Mouse (Mus musculus) MEL (cell line): ENCODE measurements at regions not wholly inside any gene's neighbourhood (a gene's known extent, or its start where the extent isn't known, plus 50 kb on each side); places are given as distances from the start of the nearest gene placed in this dataset.

Experiments used
- DNase-seq: peaks from one replicate; pipeline ENCODE4 v3.0.0; 2011; ENCODE audit warnings: low read depth, low spot score
- H3K27ac ChIP-seq: 2 replicates; pipeline ENCODE4 v1.5.1; 2012; ENCODE audit warnings: low read depth, mild to moderate bottlenecking, control low read depth, low read length, moderate library complexity; ENCODE audit not compliant: control insufficient read depth
- H3K27me3 ChIP-seq, 2 experiments: fragments of 150-350 bp in 1 of 2; sonication (generic) in 1 of 2; 2 replicates each; pipeline ENCODE4 v1.6.1; 2012; ENCODE audit warnings: low read length in 2 of 2, mild to moderate bottlenecking in 2 of 2, improper control_type of control experiment in 1 of 2, moderate library complexity in 1 of 2; ENCODE audit not compliant: insufficient read depth in 2 of 2, control insufficient read depth in 1 of 2
- H3K36me3 ChIP-seq, 2 experiments: 2 replicates each; pipeline ENCODE4 v1.6.1; 2012 to 2014; ENCODE audit warnings: low read length in 2 of 2, improper control_type of control experiment in 1 of 2, inconsistent platforms in 1 of 2, mild to moderate bottlenecking in 1 of 2; ENCODE audit not compliant: insufficient read depth in 2 of 2, control insufficient read depth in 1 of 2
- H3K4me1 ChIP-seq, 2 experiments: fragments of 150-350 bp in 1 of 2; sonication (generic) in 1 of 2; 2 replicates each; pipeline ENCODE4 v1.6.1; 2012; ENCODE audit warnings: low read length in 2 of 2, improper control_type of control experiment in 1 of 2, mild to moderate bottlenecking in 1 of 2; ENCODE audit not compliant: insufficient read depth in 2 of 2, control insufficient read depth in 1 of 2
- H3K4me3 ChIP-seq, 2 experiments: fragments of 150-350 bp in 1 of 2; sonication (generic) in 1 of 2; 2 replicates each; pipeline ENCODE4 v1.5.1; 2012; ENCODE audit warnings: low read depth in 2 of 2, low read length in 2 of 2, mild to moderate bottlenecking in 2 of 2, moderate library complexity in 2 of 2, control low read depth in 1 of 2, improper control_type of control experiment in 1 of 2; ENCODE audit not compliant: control insufficient read depth in 1 of 2, insufficient read depth in 1 of 2
- H3K79me2 ChIP-seq: 2 replicates; pipeline ENCODE4 v1.6.1; 2012; ENCODE audit warnings: mild to moderate bottlenecking, low read length, moderate library complexity; ENCODE audit not compliant: control insufficient read depth, poor library complexity, insufficient read depth
- H3K9ac ChIP-seq: 2 replicates; pipeline ENCODE4 v1.6.1; 2012; ENCODE audit warnings: low read depth, mild to moderate bottlenecking, control low read depth, low read length, moderate library complexity; ENCODE audit not compliant: control insufficient read depth, poor library complexity, severe bottlenecking
- H3K9me3 ChIP-seq: fragments of 150-350 bp; sonication (generic); replicated peaks from 2 replicates; pipeline ENCODE4 v1.6.1; 2012; ENCODE audit warnings: mild to moderate bottlenecking, low read length, improper control_type of control experiment, moderate library complexity; ENCODE audit not compliant: insufficient read depth
- CTCF ChIP-seq, 3 experiments: IDR thresholded peaks in 2 of 3; conservative IDR thresholded peaks in 1 of 3; 2 replicates each; pipeline ENCODE4 v1.5.1; 2011 to 2012; ENCODE audit warnings: low read length in 3 of 3, low read depth in 2 of 3, mild to moderate bottlenecking in 2 of 3, improper control_type of control experiment in 1 of 3, inconsistent platforms in 1 of 3, mixed read lengths in 1 of 3, moderate library complexity in 1 of 3; ENCODE audit not compliant: control insufficient read depth in 1 of 3, insufficient read depth in 1 of 3, poor library complexity in 1 of 3, severe bottlenecking in 1 of 3
- E2F4 ChIP-seq: IDR thresholded peaks from 2 replicates; pipeline ENCODE4 v1.6.1; 2011; ENCODE audit warnings: low read depth, low read length, improper control_type of control experiment, borderline replicate concordance
- ELF1 ChIP-seq: IDR thresholded peaks from 2 replicates; pipeline ENCODE4 v1.6.1; 2014; ENCODE audit warnings: low read depth, mild to moderate bottlenecking, inconsistent platforms, low read length, improper control_type of control experiment, moderate library complexity
- EP300 ChIP-seq, 2 experiments: IDR thresholded peaks; 2 replicates each; pipeline ENCODE4 v1.6.1; 2011; ENCODE audit warnings: improper control_type of control experiment in 2 of 2, low read length in 2 of 2, low read depth in 1 of 2, mild to moderate bottlenecking in 1 of 2
- GATA1 ChIP-seq: IDR thresholded peaks from 2 replicates; pipeline ENCODE4 v1.6.1; 2011; ENCODE audit warnings: low read depth, low read length, improper control_type of control experiment
- HCFC1 ChIP-seq: IDR thresholded peaks from 2 replicates; pipeline ENCODE4 v1.6.1; 2012; ENCODE audit warnings: low read depth, mild to moderate bottlenecking, inconsistent platforms, low read length, improper control_type of control experiment, moderate library complexity
- JUND ChIP-seq: IDR thresholded peaks from 2 replicates; pipeline ENCODE4 v1.6.1; 2011; ENCODE audit warnings: low read depth, mild to moderate bottlenecking, improper control_type of control experiment, low read length
- MAFK ChIP-seq: IDR thresholded peaks from 2 replicates; pipeline ENCODE4 v1.6.1; 2011; ENCODE audit warnings: low read depth, mild to moderate bottlenecking, low read length, improper control_type of control experiment, borderline replicate concordance
- MAX ChIP-seq: IDR thresholded peaks from 2 replicates; pipeline ENCODE4 v1.6.1; 2011; ENCODE audit warnings: low read length, improper control_type of control experiment
- MXI1 ChIP-seq: IDR thresholded peaks from 2 replicates; pipeline ENCODE4 v1.6.1; 2011; ENCODE audit warnings: mild to moderate bottlenecking, low read depth, low read length, improper control_type of control experiment
- MYB ChIP-seq: IDR thresholded peaks from 2 replicates; pipeline ENCODE4 v1.6.1; 2011; ENCODE audit warnings: mild to moderate bottlenecking, low read depth, low read length, improper control_type of control experiment
- NELFE ChIP-seq: IDR thresholded peaks from 2 replicates; pipeline ENCODE4 v1.6.1; 2011; ENCODE audit warnings: low read depth, low read length, improper control_type of control experiment
- NRF1 ChIP-seq: IDR thresholded peaks from 2 replicates; pipeline ENCODE4 v1.6.1; 2014; ENCODE audit warnings: low read depth, mild to moderate bottlenecking, inconsistent platforms, low read length, improper control_type of control experiment, moderate library complexity; ENCODE audit not compliant: poor library complexity, insufficient read depth, severe bottlenecking
- RCOR1 ChIP-seq: IDR thresholded peaks from 2 replicates; pipeline ENCODE4 v1.6.1; 2012; ENCODE audit warnings: low read depth, mild to moderate bottlenecking, inconsistent platforms, low read length, improper control_type of control experiment
- TAL1 ChIP-seq: IDR thresholded peaks from 2 replicates; pipeline ENCODE4 v1.6.1; 2012; ENCODE audit warnings: mild to moderate bottlenecking, inconsistent platforms, low read length, moderate library complexity, mixed read lengths
- TCF12 ChIP-seq: IDR thresholded peaks from 2 replicates; pipeline ENCODE4 v1.6.1; 2014; ENCODE audit warnings: low read depth, mild to moderate bottlenecking, inconsistent platforms, low read length, improper control_type of control experiment, moderate library complexity
- UBTF ChIP-seq: IDR thresholded peaks from 2 replicates; pipeline ENCODE4 v1.6.1; 2012; ENCODE audit warnings: low read depth, mild to moderate bottlenecking, inconsistent platforms, low read length, improper control_type of control experiment, moderate library complexity, borderline replicate concordance; ENCODE audit not compliant: insufficient read depth
- USF1 ChIP-seq: IDR thresholded peaks from 2 replicates; pipeline ENCODE4 v1.6.1; 2014; ENCODE audit warnings: low read depth, mild to moderate bottlenecking, inconsistent platforms, low read length, improper control_type of control experiment, moderate library complexity
- USF2 ChIP-seq, 2 experiments: IDR thresholded peaks; 2 replicates each; pipeline ENCODE4 v1.6.1; 2011 to 2012; ENCODE audit warnings: improper control_type of control experiment in 2 of 2, low read length in 2 of 2, borderline replicate concordance in 1 of 2, inconsistent platforms in 1 of 2, low read depth in 1 of 2, mild to moderate bottlenecking in 1 of 2; ENCODE audit not compliant: insufficient read depth in 1 of 2
- ZNF384 ChIP-seq: IDR thresholded peaks from 2 replicates; pipeline ENCODE4 v1.6.1; 2012; ENCODE audit warnings: low read depth, mild to moderate bottlenecking, inconsistent platforms, low read length, improper control_type of control experiment

DNA sequence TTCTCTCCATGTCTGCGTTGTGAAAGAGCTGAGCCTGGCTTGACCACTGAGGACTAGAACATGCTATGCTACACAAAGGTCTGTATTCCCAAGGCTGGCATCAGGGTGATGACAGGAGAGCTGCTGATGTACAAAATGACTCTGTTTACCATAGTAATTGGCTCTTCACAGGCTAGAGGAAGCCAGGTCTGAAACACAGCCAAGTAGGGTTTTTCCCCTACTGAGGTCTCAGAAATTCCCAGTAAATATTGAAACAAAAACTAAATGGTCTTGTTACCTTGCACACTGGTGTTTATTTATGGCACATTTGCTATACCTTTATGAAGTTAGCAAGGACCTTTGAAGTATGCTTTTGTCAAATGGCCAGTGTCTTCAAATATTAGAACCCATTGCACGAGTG lies 711.1 kb upstream of the Cited2 start:
- Histone ChIP-seq H3K27me3 (no peaks in the 10 kb centered on the region), H3K4me3 (no peak overlapping the region), H3K27ac (no peak overlapping the region), H3K4me1 (no peaks in the 10 kb centered on the region), H3K9me3 (no peaks in the 10 kb centered on the region), H3K9ac (no peak overlapping the region), H3K36me3 (no peaks in the 10 kb centered on the region), H3K79me2 (no peaks in the 10 kb centered on the region)
- no peak for DNase-seq
- no peak for TF ChIP-seq RCOR1
- TF ChIP-seq E2F4 = no peak
- TF ChIP-seq GATA1 = no peak
- TF ChIP-seq CTCF (IDR thresholded peaks at IDR 0.05 in 2 of 3, conservative IDR thresholded peaks at IDR 0.05 in 1 of 3; ENCODE audit: control insufficient read depth in 1 of 3, insufficient read depth in 1 of 3, low read depth in 2 of 3, low read length in 3 of 3, poor library complexity in 1 of 3, severe bottlenecking in 1 of 3) = no peak
- no peak for TF ChIP-seq JUND
- TF ChIP-seq ZNF384 = no peak
- TF ChIP-seq USF1 = no peak
- no peak for TF ChIP-seq TCF12
- TF ChIP-seq USF2 (IDR thresholded peaks at IDR 0.05; ENCODE audit: borderline replicate concordance in 1 of 2, insufficient read depth in 1 of 2, low read depth in 1 of 2, low read length in 2 of 2) = no peak
- no peak for TF ChIP-seq MAFK
- no peak for TF ChIP-seq NRF1
- no peak for TF ChIP-seq MYB
- TF ChIP-seq EP300 (IDR thresholded peaks at IDR 0.05; ENCODE audit: low read depth in 1 of 2, low read length in 2 of 2) = no peak
- TF ChIP-seq MAX = no peak
- no peak for TF ChIP-seq MXI1
- TF ChIP-seq UBTF = no peak
- TF ChIP-seq TAL1 = no peak
- no peak for TF ChIP-seq HCFC1
- no peak for TF ChIP-seq ELF1

GRCm38 (mm10) chr10:17012541-17012975 lies 710.5 kb upstream of the Cited2 start:
- Histone ChIP-seq H3K27ac (no peak overlapping the region), H3K4me1 (no peaks in the 10 kb centered on the region), H3K9me3 (no peaks in the 10 kb centered on the region), H3K9ac (no peak overlapping the region), H3K36me3 (no peaks in the 10 kb centered on the region), H3K4me3 (no peak overlapping the region), H3K79me2 (no peaks in the 10 kb centered on the region), H3K27me3 (no peaks in the 10 kb centered on the region)
- DNase-seq = no peak
- TF ChIP-seq CTCF (IDR thresholded peaks at IDR 0.05 in 2 of 3, conservative IDR thresholded peaks at IDR 0.05 in 1 of 3; ENCODE audit: control insufficient read depth in 1 of 3, insufficient read depth in 1 of 3, low read depth in 2 of 3, low read length in 3 of 3, poor library complexity in 1 of 3, severe bottlenecking in 1 of 3) (no peak), TCF12 (no peak), NELFE (no peak), RCOR1 (peak; percentile 77)
